Mouse (Mus musculus): ENCODE measurements at regions not wholly inside any gene's neighbourhood (a gene's known extent, or its start where the extent isn't known, plus 50 kb on each side); places are given as distances from the start of the nearest gene placed in this dataset.

DNA sequence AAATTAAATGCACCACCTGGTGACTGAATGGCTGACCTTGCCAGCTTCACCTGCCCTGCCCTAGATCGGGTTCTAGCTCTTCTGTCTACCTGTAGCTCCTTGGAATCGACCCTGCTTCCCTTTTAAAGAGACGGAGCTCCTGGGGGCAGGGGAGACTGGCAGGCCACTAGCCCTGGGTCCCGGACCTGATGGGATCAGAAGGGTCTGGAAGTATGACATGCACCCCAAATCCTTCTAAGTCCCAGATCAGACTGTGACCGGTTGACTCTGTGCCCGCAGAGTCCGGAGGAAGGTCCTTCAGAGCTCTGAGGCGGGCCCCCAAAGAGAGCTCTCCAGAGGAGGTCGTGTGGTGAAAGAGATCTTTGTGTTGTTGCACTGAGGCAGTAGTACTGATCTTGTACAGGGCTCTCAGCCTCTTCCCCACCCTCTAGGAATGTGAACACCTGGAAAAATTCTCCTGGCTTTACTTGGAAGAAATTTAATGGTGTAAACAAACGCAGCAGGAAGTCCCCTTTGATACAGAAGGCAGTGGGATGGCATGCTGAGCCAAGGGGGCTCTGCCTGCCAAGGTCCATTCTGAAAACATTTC, 259.2 kb upstream of the Nr2f2 start:
- H3K9me3 ChIP-seq (ENCODE audit: control insufficient read depth, low read length): no peaks in the 10 kb centered on the region
- peak overlapping the region; percentile 64 for H3K4me2 ChIP-seq (ENCODE audit: low read length)
- peaks cover 21% of the 10 kb centered on the region for H3K4me1 ChIP-seq (ENCODE audit: control insufficient read depth, insufficient read depth, low read depth, low read length)
- no peaks in the 10 kb centered on the region for H3K27me3 ChIP-seq (replicated peaks; ENCODE audit: control insufficient read depth, insufficient read depth, low read length)
- no peak overlapping the region; the same call in 1 of the 2 replicates for H3K9ac ChIP-seq (ENCODE audit: low read depth, low read length)
- H3K27ac ChIP-seq (ENCODE audit: low read depth, low read length): no peak overlapping the region
- WGBS: 5% methylated on average over 10 of the region's 10 CpGs
- no peaks in the 10 kb centered on the region for H3K36me3 ChIP-seq (ENCODE audit: control insufficient read depth, insufficient read depth, low read length)
- ATAC-seq: peak; percentile 63
- peak overlapping the region; percentile 34 for H3K4me3 ChIP-seq (ENCODE audit: low read length)

DNA sequence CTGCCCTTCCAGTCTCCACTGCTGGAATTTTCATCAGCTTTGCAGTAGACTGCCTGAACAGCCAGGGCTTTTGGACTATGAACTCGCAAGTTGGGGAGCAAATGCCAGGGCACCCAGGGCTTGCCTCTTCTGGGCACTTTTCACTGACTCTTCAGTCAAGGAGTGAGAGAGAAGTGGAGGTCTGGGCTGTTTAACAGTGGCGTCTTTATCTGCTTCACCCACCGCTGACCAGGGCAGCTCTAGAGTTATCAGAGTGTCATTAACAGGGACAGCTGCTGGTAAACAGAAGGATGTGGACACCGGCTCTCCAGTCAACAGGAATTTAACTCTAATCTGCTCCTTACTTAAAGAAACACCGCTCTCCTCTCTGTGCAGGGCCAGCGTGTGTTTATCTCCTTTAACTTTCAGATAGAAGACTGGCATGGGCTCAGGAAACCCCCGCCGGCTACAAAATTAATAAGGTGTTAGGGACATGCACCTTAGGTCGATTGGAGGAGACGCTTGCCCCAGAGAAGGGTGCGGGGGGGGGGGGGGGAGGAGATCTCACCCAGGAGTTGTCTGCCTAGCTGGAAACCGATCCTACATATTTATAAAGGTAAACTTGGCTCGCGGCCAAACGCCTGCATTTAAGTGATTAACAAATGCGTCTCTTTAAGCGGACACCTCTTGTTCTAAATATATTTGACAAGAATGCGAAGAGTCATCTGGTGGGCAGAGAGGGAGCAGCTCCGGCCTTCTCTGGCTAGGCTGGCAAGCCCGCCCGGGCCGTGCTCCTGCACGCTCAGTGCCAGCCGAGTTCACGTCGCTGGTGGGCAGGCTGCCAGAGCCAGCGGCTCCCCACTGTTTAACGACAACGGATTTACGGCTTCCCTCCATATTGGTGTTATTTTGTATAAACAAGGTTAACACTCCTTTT, 258.4 kb upstream of the Nr2f2 start:
- Histone ChIP-seq H3K9ac (ENCODE audit: low read depth, low read length) (peak overlapping the region; percentile 25; the same call in 1 of the 2 replicates), H3K27me3 (replicated peaks; ENCODE audit: control insufficient read depth, insufficient read depth, low read length) (no peaks in the 10 kb centered on the region), H3K27ac (ENCODE audit: low read depth, low read length) (no peak overlapping the region; the same call in 1 of the 2 replicates), H3K36me3 (ENCODE audit: control insufficient read depth, insufficient read depth, low read length) (no peaks in the 10 kb centered on the region), H3K4me2 (ENCODE audit: low read length) (peak overlapping the region; percentile 64), H3K4me1 (ENCODE audit: control insufficient read depth, insufficient read depth, low read depth, low read length) (peaks cover 21% of the 10 kb centered on the region), H3K9me3 (ENCODE audit: control insufficient read depth, low read length) (no peaks in the 10 kb centered on the region), H3K4me3 (ENCODE audit: low read length) (peak overlapping the region; percentile 34)
- peak; percentile 82 for ATAC-seq
- 3% methylated on average over 29 of the region's 30 CpGs for WGBS

DNA sequence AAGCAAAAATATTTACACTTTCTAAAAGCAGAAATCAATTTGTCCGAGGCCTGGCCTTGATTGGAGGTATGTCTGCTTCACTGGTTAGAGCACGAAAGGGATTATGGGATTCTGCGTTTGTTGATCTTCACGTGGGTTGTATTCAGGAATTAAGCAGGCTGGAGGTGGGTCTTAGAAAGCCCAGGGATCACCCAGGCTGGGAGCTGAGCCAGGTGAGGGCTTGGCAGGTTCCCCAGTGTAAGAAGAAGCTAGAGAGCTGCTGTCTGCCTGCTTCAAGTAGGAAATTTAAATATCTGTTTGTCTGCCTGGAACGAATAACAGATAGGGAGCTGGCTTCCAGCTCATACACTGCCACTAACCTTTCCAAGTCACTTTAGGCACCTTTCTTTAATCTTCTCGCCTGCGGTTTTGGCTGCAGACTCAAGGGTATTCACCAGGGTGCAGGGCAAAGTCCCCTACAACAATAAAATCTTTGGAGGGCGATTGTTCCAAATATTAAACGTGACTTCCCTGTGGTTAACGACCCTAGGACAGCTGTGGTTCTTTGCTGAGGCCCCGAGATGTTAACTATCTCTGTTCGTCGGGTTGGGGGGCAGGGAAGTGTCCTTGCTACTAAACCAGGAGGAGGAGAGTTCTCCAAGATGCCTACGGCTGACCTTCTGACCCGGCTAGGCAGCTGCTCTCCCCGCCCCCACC, 257.6 kb upstream of the Nr2f2 start:
- peak overlapping the region; percentile 32 for H3K27ac ChIP-seq (ENCODE audit: low read depth, low read length)
- H3K4me2 ChIP-seq (ENCODE audit: low read length): peak overlapping the region; percentile 64
- ATAC-seq: no peak
- 10% methylated on average over 16 of the region's 16 CpGs for WGBS
- no peaks in the 10 kb centered on the region for H3K36me3 ChIP-seq (ENCODE audit: control insufficient read depth, insufficient read depth, low read length)
- no peak overlapping the region for H3K4me3 ChIP-seq (ENCODE audit: low read length)
- no peak overlapping the region for H3K9ac ChIP-seq (ENCODE audit: low read depth, low read length)
- H3K4me1 ChIP-seq (ENCODE audit: control insufficient read depth, insufficient read depth, low read depth, low read length): peaks cover 21% of the 10 kb centered on the region
- H3K27me3 ChIP-seq (replicated peaks; ENCODE audit: control insufficient read depth, insufficient read depth, low read length): no peaks in the 10 kb centered on the region
- H3K9me3 ChIP-seq (ENCODE audit: control insufficient read depth, low read length): no peaks in the 10 kb centered on the region

DNA sequence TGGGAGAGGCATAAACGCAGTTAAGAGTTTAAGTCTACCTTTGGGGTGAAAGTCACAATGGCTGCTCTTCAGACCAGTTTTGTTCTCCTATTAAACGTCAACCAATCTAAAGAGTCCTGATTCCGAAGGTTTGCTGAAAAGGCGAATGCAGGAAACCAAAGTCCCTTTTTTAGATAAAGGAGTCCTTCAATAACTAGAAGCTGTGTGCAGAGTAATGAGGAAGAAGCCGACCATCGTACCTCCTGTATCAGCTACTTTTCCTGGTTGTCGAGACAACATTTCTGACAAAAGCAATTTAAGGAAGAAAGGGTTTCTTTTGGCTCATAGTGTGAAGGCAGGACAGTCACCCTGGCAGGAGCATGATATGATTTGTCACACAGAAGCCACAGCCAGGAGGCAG, 252.9 kb upstream of the Nr2f2 start:
- H3K4me3 ChIP-seq (ENCODE audit: low read length): no peak overlapping the region
- no peaks in the 10 kb centered on the region for H3K27me3 ChIP-seq (replicated peaks; ENCODE audit: control insufficient read depth, insufficient read depth, low read length)
- WGBS: 87% methylated on average over 7 of the region's 7 CpGs
- no peak overlapping the region for H3K27ac ChIP-seq (ENCODE audit: low read depth, low read length)
- no peak overlapping the region for H3K4me2 ChIP-seq (ENCODE audit: low read length)
- no peaks in the 10 kb centered on the region for H3K36me3 ChIP-seq (ENCODE audit: control insufficient read depth, insufficient read depth, low read length)
- H3K9ac ChIP-seq (ENCODE audit: low read depth, low read length): no peak overlapping the region
- H3K4me1 ChIP-seq (ENCODE audit: control insufficient read depth, insufficient read depth, low read depth, low read length): peaks cover 4% of the 10 kb centered on the region
- no peak for ATAC-seq
- no peaks in the 10 kb centered on the region for H3K9me3 ChIP-seq (ENCODE audit: control insufficient read depth, low read length)

DNA sequence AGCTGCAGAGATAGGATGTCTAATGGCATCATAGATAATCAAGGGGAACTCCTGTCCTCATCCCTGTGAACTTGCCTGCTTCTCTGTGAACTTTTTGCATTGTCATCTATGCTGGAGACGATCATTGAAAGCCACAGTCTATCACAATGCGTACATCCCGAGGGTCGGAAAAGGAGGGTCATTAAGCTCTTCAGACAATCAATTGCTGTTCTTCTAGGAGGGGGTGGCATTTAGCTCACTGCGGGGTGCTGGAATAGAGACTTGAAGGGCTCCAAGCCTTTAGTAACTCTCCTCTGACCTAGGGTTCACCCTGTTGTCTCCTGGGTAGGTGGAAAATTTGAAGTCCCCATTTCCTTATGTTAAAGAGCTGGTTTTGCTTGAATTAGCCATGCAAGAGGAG, 251.7 kb upstream of the Nr2f2 start:
- 43% methylated on average over 5 of the region's 5 CpGs for WGBS
- H3K4me2 ChIP-seq (ENCODE audit: low read length): no peak overlapping the region
- ATAC-seq: no peak

DNA sequence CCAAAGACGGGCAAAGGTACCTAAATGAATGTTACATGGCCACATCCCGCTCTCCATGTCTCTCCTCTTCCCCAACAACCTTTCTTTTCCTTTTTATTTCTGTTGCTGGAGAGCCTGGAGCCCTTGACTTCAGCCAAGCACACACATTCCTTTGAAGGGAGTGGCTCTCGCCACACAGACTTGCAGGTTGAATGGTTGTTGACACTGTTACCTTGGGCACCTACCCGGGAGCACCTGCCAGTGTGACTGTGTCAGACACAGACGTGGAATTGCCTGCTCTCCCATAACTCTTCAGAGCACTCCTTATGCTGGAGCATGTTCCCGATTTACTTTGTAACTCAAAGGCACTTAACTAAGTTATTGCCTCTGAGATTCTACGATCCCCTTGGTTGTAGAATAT, 240.0 kb upstream of the Nr2f2 start:
- H3K27ac ChIP-seq (ENCODE audit: low read depth, low read length): no peak overlapping the region
- 95% methylated on average over 7 of the region's 7 CpGs for WGBS
- H3K4me3 ChIP-seq (ENCODE audit: low read length): no peak overlapping the region
- H3K4me1 ChIP-seq (ENCODE audit: control insufficient read depth, insufficient read depth, low read depth, low read length): no peaks in the 10 kb centered on the region
- H3K36me3 ChIP-seq (ENCODE audit: control insufficient read depth, insufficient read depth, low read length): no peaks in the 10 kb centered on the region
- ATAC-seq: no peak
- H3K27me3 ChIP-seq (replicated peaks; ENCODE audit: control insufficient read depth, insufficient read depth, low read length): no peaks in the 10 kb centered on the region
- H3K9me3 ChIP-seq (ENCODE audit: control insufficient read depth, low read length): no peaks in the 10 kb centered on the region
- H3K9ac ChIP-seq (ENCODE audit: low read depth, low read length): no peak overlapping the region
- no peak overlapping the region for H3K4me2 ChIP-seq (ENCODE audit: low read length)

More for the DNA sequence above, 251.7 kb upstream of the Nr2f2 start:
- Histone ChIP-seq H3K27ac (ENCODE audit: low read depth, low read length) (no peak overlapping the region), H3K36me3 (ENCODE audit: control insufficient read depth, insufficient read depth, low read length) (no peaks in the 10 kb centered on the region), H3K27me3 (replicated peaks; ENCODE audit: control insufficient read depth, insufficient read depth, low read length) (no peaks in the 10 kb centered on the region), H3K4me3 (ENCODE audit: low read length) (no peak overlapping the region), H3K9ac (ENCODE audit: low read depth, low read length) (no peak overlapping the region), H3K4me1 (ENCODE audit: control insufficient read depth, insufficient read depth, low read depth, low read length) (no peaks in the 10 kb centered on the region), H3K9me3 (ENCODE audit: control insufficient read depth, low read length) (no peaks in the 10 kb centered on the region)

DNA sequence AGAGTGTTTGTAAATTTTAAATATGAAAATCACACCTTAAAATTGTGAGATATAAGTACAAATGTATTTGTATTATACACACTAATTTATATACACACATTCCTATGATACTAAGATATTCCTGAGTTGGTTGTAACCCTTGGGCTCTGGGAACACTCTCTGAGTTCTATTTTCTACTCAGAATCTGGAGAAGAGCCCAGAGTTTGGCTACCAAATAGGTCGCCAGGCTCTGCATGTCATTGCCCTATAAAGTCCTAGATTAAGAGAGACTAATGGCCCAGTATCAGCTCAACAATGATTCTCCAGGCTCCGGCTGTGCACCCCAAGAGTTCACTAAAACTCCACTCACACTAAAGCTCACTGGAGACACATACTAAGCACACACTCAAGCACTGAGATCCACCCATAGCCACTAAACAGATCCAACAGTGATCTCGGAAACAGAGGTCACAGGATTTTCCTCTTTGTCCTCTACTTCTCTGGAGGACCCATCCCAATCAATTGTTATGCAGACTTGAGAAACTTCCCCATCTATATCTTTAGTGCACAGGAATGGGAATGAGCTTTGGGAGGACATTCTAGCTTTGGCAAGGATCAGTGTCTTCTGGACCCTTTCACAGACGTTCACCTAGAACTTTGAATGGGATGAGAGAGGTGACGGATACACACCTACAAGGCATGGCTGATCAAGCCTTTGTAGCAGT, 238.1 kb upstream of the Nr2f2 start:
- no peak overlapping the region for H3K27ac ChIP-seq (ENCODE audit: low read depth, low read length)
- H3K9me3 ChIP-seq (ENCODE audit: control insufficient read depth, low read length): no peaks in the 10 kb centered on the region
- H3K9ac ChIP-seq (ENCODE audit: low read depth, low read length): no peak overlapping the region
- ATAC-seq: no peak
- no peaks in the 10 kb centered on the region for H3K4me1 ChIP-seq (ENCODE audit: control insufficient read depth, insufficient read depth, low read depth, low read length)
- 91% methylated on average over 5 of the region's 5 CpGs for WGBS
- H3K4me2 ChIP-seq (ENCODE audit: low read length): no peak overlapping the region
- no peaks in the 10 kb centered on the region for H3K36me3 ChIP-seq (ENCODE audit: control insufficient read depth, insufficient read depth, low read length)
- no peaks in the 10 kb centered on the region for H3K27me3 ChIP-seq (replicated peaks; ENCODE audit: control insufficient read depth, insufficient read depth, low read length)
- H3K4me3 ChIP-seq (ENCODE audit: low read length): no peak overlapping the region

DNA sequence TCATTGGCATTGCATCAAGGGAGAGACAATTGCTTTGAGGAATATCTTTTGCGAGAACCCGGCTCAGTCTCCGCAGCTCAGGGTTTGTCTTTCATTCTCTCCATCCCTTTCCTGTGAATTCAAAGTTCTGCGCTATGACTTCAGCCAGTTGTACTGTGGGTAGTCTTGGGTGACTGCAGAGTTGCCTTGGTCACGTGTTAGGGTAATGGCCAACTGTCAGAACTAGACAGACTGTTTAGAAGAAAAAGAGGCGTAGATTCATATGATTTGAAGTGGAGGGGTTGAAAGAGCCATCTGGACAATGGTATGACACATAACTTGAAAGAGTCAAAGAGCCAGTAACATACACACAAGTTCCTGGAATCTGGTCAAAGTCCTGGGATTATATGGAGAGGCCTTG, 226.5 kb upstream of the Nr2f2 start:
- 88% methylated on average over 6 of the region's 6 CpGs for WGBS
- Histone ChIP-seq H3K4me2 (ENCODE audit: low read length) (no peak overlapping the region), H3K4me3 (ENCODE audit: low read length) (no peak overlapping the region), H3K27me3 (replicated peaks; ENCODE audit: control insufficient read depth, insufficient read depth, low read length) (no peaks in the 10 kb centered on the region), H3K36me3 (ENCODE audit: control insufficient read depth, insufficient read depth, low read length) (no peaks in the 10 kb centered on the region), H3K4me1 (ENCODE audit: control insufficient read depth, insufficient read depth, low read depth, low read length) (no peaks in the 10 kb centered on the region), H3K9ac (ENCODE audit: low read depth, low read length) (no peak overlapping the region), H3K27ac (ENCODE audit: low read depth, low read length) (no peak overlapping the region), H3K9me3 (ENCODE audit: control insufficient read depth, low read length) (no peaks in the 10 kb centered on the region)
- ATAC-seq: no peak
